Comparison of ENCODE assay signal across 8 mouse cellular contexts in the genomic region with DNA sequence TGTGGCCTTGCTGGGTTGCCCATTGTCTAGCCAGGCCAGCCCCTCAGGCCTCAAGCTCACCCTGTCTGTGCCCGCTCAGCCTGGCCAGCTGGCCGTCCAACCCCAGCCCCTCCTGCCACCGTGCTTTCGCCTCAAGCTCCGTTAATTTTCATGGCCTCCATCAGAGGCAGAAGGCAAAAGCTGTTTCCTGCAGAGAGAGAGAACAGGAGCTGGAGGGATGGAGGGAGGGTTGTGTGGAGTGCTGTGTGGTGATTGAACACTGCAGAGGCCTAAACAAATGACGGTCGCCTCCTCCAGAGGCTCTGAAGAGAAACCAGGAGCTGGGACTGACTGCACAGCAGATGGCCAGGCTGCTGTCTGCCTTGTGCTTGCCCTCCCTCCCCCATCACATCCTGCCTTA.
DNase-seq lines count a peak whose midpoint lies in the region; ATAC-seq and TF ChIP-seq lines count a peak whose summit lies in the region.

No protein-coding gene starts in this region.

- ATAC-seq in heart, embryonic 14.5 days (ENCODE audit: insufficient number of reproducible peaks, insufficient read depth, low FRiP score, low read depth): no peak
- ATAC-seq in forebrain, embryonic 12.5 days (ENCODE audit: low FRiP score): peak; percentile 44; the same call in 1 of the 2 replicates
- no peak for ATAC-seq in limb, embryonic 15.5 days (ENCODE audit: insufficient number of reproducible peaks, low FRiP score, low TSS enrichment, low read depth)
- ATAC-seq in erythroblast, adult 5-6 weeks (replicated peaks; ENCODE audit: low FRiP score, poor library complexity, severe bottlenecking): no peak

- H3K4me3 ChIP-seq in heart, embryonic 14.5 days (ENCODE audit: control insufficient read depth in 1 of 2, insufficient read depth in 1 of 2, low read depth in 1 of 2, low read length in 2 of 2): no peak overlapping the region
- no peak overlapping the region for H3K4me3 ChIP-seq in forebrain, embryonic 12.5 days (replicated peaks)
- H3K4me3 ChIP-seq in limb, embryonic 15.5 days: no peak overlapping the region

- peak overlapping the region in 1 of 2 experiments; percentile 12; a peak in 1 of 4 replicates for H3K27ac ChIP-seq in heart, embryonic 14.5 days (replicated peaks in 1 of 2; ENCODE audit: control insufficient read depth in 1 of 2, insufficient read depth in 1 of 2, low read depth in 2 of 2, low read length in 2 of 2)
- peak overlapping the region; percentile 86 for H3K27ac ChIP-seq in forebrain, embryonic 12.5 days
- H3K27ac ChIP-seq in limb, embryonic 15.5 days: peak overlapping the region; percentile 5; the same call in 1 of the 2 replicates

- no peak for TF ChIP-seq CTCF in brain, embryonic 14.5 days (IDR thresholded peaks at IDR 0.05; ENCODE audit: borderline replicate concordance, extremely low read depth, insufficient read depth, insufficient read length)

- 62% methylated on average over 7 of the region's 7 CpGs for WGBS in heart, embryonic 14.5 days
- 46% methylated on average over 7 of the region's 7 CpGs for WGBS in forebrain, embryonic 12.5 days
- 41% methylated on average over 7 of the region's 7 CpGs for WGBS in limb, embryonic 15.5 days

- H3K4me1 ChIP-seq in heart, embryonic 14.5 days (ENCODE audit: control insufficient read depth in 2 of 2, insufficient read depth in 2 of 2, low read length in 2 of 2): peaks cover 48 to 75% of the 10 kb centered on the region in 2 experiments
- peaks cover 61% of the 10 kb centered on the region for H3K4me1 ChIP-seq in forebrain, embryonic 12.5 days
- peaks cover 49% of the 10 kb centered on the region for H3K4me1 ChIP-seq in limb, embryonic 15.5 days

- no peak for TF ChIP-seq POLR2A in brain, embryonic 14.5 days (IDR thresholded peaks at IDR 0.05; ENCODE audit: borderline replicate concordance, extremely low read depth, insufficient read depth, insufficient read length, poor library complexity, severe bottlenecking)

- H3K9ac ChIP-seq in heart, embryonic 14.5 days (ENCODE audit: low read length): peak overlapping the region; percentile 45; the same call in 1 of the 2 replicates
- peak overlapping the region; percentile 29; the same call in 1 of the 2 replicates for H3K9ac ChIP-seq in forebrain, embryonic 12.5 days
- no peak overlapping the region for H3K9ac ChIP-seq in limb, embryonic 15.5 days

- peaks cover 44% of the 10 kb centered on the region for H3K36me3 ChIP-seq in heart, embryonic 14.5 days (ENCODE audit: control insufficient read depth, insufficient read depth, low read length)
- H3K36me3 ChIP-seq in forebrain, embryonic 12.5 days (replicated peaks): peaks cover 48% of the 10 kb centered on the region
- H3K36me3 ChIP-seq in limb, embryonic 15.5 days: peaks cover 26% of the 10 kb centered on the region

- DNase-seq in heart, adult 11 months: no peak
- peak; percentile 71 for DNase-seq in brain, embryonic 14.5 days (ENCODE audit: low read depth)
- DNase-seq in spleen, postnatal 4 days (ENCODE audit: low spot score in 2 of 2): no peak
- DNase-seq in gastrocnemius, adult 18-20 months (ENCODE audit: low spot score): no peak

- H3K9me3 ChIP-seq in heart, embryonic 14.5 days (ENCODE audit: control insufficient read depth, low read length): no peaks in the 10 kb centered on the region
- no peaks in the 10 kb centered on the region for H3K9me3 ChIP-seq in forebrain, embryonic 12.5 days
- H3K9me3 ChIP-seq in limb, embryonic 15.5 days: no peaks in the 10 kb centered on the region

- H3K4me2 ChIP-seq in heart, embryonic 14.5 days (ENCODE audit: low read length): no peak overlapping the region
- H3K4me2 ChIP-seq in forebrain, embryonic 12.5 days: no peak overlapping the region
- no peak overlapping the region for H3K4me2 ChIP-seq in limb, embryonic 15.5 days

- H3K27me3 ChIP-seq in heart, embryonic 14.5 days (ENCODE audit: control insufficient read depth, insufficient read depth, low read length): no peaks in the 10 kb centered on the region
- H3K27me3 ChIP-seq in forebrain, embryonic 12.5 days: no peaks in the 10 kb centered on the region
- no peaks in the 10 kb centered on the region for H3K27me3 ChIP-seq in limb, embryonic 15.5 days
